12 mouse cellular contexts compared by ENCODE assay signal in genomic region chr11:97816916-97817315, GRCm38 (mm10). TPM values are rescaled to one million over a fixed set of nuclear protein-coding genes. Genes with fewer than 3 reads are reported as not detected.
DNase-seq lines count a peak whose midpoint lies in the region; ATAC-seq lines count a peak whose summit lies in the region.
"Had no signal": no experiment of that assay in that cellular context is flagged by ENCODE, and none has a peak within 500 bp of the region (broad histone marks: within the 10 kb centered on the region; RNA-seq: fewer than 3 reads in every experiment).

No protein-coding gene starts in this region.

- peaks cover 60 to 81% of the 10 kb centered on the region in 2 experiments for H3K4me1 ChIP-seq in heart, embryonic 14.5 days (ENCODE audit: control insufficient read depth in 2 of 2, insufficient read depth in 2 of 2, low read length in 2 of 2)
- H3K4me1 ChIP-seq in midbrain, embryonic 11.5 days (ENCODE audit: control insufficient read depth, insufficient read depth, low read length), result peaks cover 63% of the 10 kb centered on the region
- peaks cover 33% of the 10 kb centered on the region for H3K4me1 ChIP-seq in midbrain, embryonic 16.5 days (ENCODE audit: control insufficient read depth, insufficient read depth, low read length)
- H3K4me1 ChIP-seq in intestine, embryonic 15.5 days (replicated peaks), result peaks cover 75% of the 10 kb centered on the region
- peaks cover 76% of the 10 kb centered on the region for H3K4me1 ChIP-seq in stomach, embryonic 16.5 days (ENCODE audit: control insufficient read depth, insufficient read depth, low read length)

- no peak overlapping the region for H3K4me3 ChIP-seq in heart, embryonic 14.5 days (ENCODE audit: control insufficient read depth in 1 of 2, insufficient read depth in 1 of 2, low read depth in 1 of 2, low read length in 2 of 2)
- H3K4me3 ChIP-seq in midbrain, embryonic 11.5 days (ENCODE audit: low read depth, low read length), result no peak overlapping the region
- H3K4me3 ChIP-seq in midbrain, embryonic 16.5 days (ENCODE audit: low read depth, low read length), result no peak overlapping the region
- no peak overlapping the region for H3K4me3 ChIP-seq in intestine, embryonic 15.5 days (replicated peaks)
- no peak overlapping the region for H3K4me3 ChIP-seq in stomach, embryonic 16.5 days (replicated peaks; ENCODE audit: low read length)

- intact Hi-C loops in heart, postnatal 36 days (cut with DNase I), result no loop called here

- H3K9me3 ChIP-seq in heart, embryonic 14.5 days (ENCODE audit: control insufficient read depth, low read length), result no peaks in the 10 kb centered on the region
- H3K9me3 ChIP-seq in midbrain, embryonic 11.5 days (ENCODE audit: control insufficient read depth, low read length), result no peaks in the 10 kb centered on the region
- H3K9me3 ChIP-seq in midbrain, embryonic 16.5 days (replicated peaks; ENCODE audit: control insufficient read depth, low read length, poor library complexity, severe bottlenecking), result no peaks in the 10 kb centered on the region
- no peaks in the 10 kb centered on the region for H3K9me3 ChIP-seq in intestine, embryonic 15.5 days
- no peaks in the 10 kb centered on the region for H3K9me3 ChIP-seq in stomach, embryonic 16.5 days (replicated peaks; ENCODE audit: control insufficient read depth, low read length)
- H3K9me3 ChIP-seq: G1E had no signal

- peak overlapping the region; percentile 25 to 55 for H3K27ac ChIP-seq in heart, embryonic 14.5 days (replicated peaks in 1 of 2; ENCODE audit: control insufficient read depth in 1 of 2, insufficient read depth in 1 of 2, low read depth in 2 of 2, low read length in 2 of 2)
- H3K27ac ChIP-seq in midbrain, embryonic 11.5 days (ENCODE audit: low read depth, low read length), result no peak overlapping the region
- H3K27ac ChIP-seq in midbrain, embryonic 16.5 days (ENCODE audit: low read length), result no peak overlapping the region
- peak overlapping the region; percentile 65 for H3K27ac ChIP-seq in intestine, embryonic 15.5 days
- peak overlapping the region; percentile 78 for H3K27ac ChIP-seq in stomach, embryonic 16.5 days (ENCODE audit: low read length)
- H3K27ac ChIP-seq: liver, embryonic 14.5 days had no signal

- WGBS in heart, embryonic 14.5 days, result 43% methylated on average over 9 of the region's 9 CpGs
- 59% methylated on average over 9 of the region's 9 CpGs for WGBS in midbrain, embryonic 11.5 days
- WGBS in midbrain, embryonic 16.5 days, result 64% methylated on average over 9 of the region's 9 CpGs
- WGBS in intestine, embryonic 15.5 days, result 43% methylated on average over 9 of the region's 9 CpGs
- WGBS in stomach, embryonic 16.5 days, result 40% methylated on average over 9 of the region's 9 CpGs

- ATAC-seq in heart, embryonic 14.5 days (ENCODE audit: insufficient number of reproducible peaks, insufficient read depth, low FRiP score, low read depth), result no peak
- no peak for ATAC-seq in midbrain, embryonic 11.5 days (ENCODE audit: low FRiP score)
- ATAC-seq in midbrain, embryonic 16.5 days, result no peak
- ATAC-seq in intestine, embryonic 15.5 days, result no peak
- ATAC-seq in stomach, embryonic 16.5 days (ENCODE audit: insufficient read depth, low FRiP score), result no peak

- no peak for DNase-seq in heart, postnatal 36 days
- peak; percentile 79 for DNase-seq in midbrain, embryonic 11.5 days (ENCODE audit: low spot score, missing footprints)
- no peak for DNase-seq in gastrocnemius, postnatal 25 days
- no peak for DNase-seq in cerebellum, adult 8-10 months
- DNase-seq: cerebellum, adult 18-20 months; gastrocnemius, postnatal 10 days had no signal

- no peaks in the 10 kb centered on the region for H3K27me3 ChIP-seq in heart, embryonic 14.5 days (ENCODE audit: control insufficient read depth, insufficient read depth, low read length)
- no peaks in the 10 kb centered on the region for H3K27me3 ChIP-seq in midbrain, embryonic 11.5 days (ENCODE audit: control insufficient read depth, insufficient read depth, low read length)
- no peaks in the 10 kb centered on the region for H3K27me3 ChIP-seq in midbrain, embryonic 16.5 days (ENCODE audit: control insufficient read depth, insufficient read depth, low read depth, low read length)
- no peaks in the 10 kb centered on the region for H3K27me3 ChIP-seq in intestine, embryonic 15.5 days (replicated peaks)
- no peaks in the 10 kb centered on the region for H3K27me3 ChIP-seq in stomach, embryonic 16.5 days (ENCODE audit: control insufficient read depth, insufficient read depth, low read length)

- no peak overlapping the region for H3K9ac ChIP-seq in heart, embryonic 14.5 days (ENCODE audit: low read length)
- no peak overlapping the region for H3K9ac ChIP-seq in midbrain, embryonic 11.5 days (ENCODE audit: low read length)
- no peak overlapping the region for H3K9ac ChIP-seq in midbrain, embryonic 16.5 days (ENCODE audit: low read depth, low read length)
- H3K9ac ChIP-seq in intestine, embryonic 15.5 days, result 0 out of 2 replicates have a peak overlapping the region, but pooled peaks have one; percentile 0
- H3K9ac ChIP-seq in stomach, embryonic 16.5 days (ENCODE audit: low read length), result 0 out of 2 replicates have a peak overlapping the region, but pooled peaks have one; percentile 46

- H3K36me3 ChIP-seq in heart, embryonic 14.5 days (ENCODE audit: control insufficient read depth, insufficient read depth, low read length), result peaks cover 55% of the 10 kb centered on the region
- H3K36me3 ChIP-seq in midbrain, embryonic 11.5 days (ENCODE audit: control insufficient read depth, insufficient read depth, low read length), result no peaks in the 10 kb centered on the region
- peaks cover 17% of the 10 kb centered on the region; the same call in 1 of the 2 replicates for H3K36me3 ChIP-seq in midbrain, embryonic 16.5 days (ENCODE audit: control insufficient read depth, insufficient read depth, low read length)
- H3K36me3 ChIP-seq in intestine, embryonic 15.5 days, result peaks cover 29% of the 10 kb centered on the region; the same call in 1 of the 2 replicates
- H3K36me3 ChIP-seq in stomach, embryonic 16.5 days (ENCODE audit: control insufficient read depth, insufficient read depth, low read length), result no peaks in the 10 kb centered on the region

- no peak overlapping the region for H3K4me2 ChIP-seq in heart, embryonic 14.5 days (ENCODE audit: low read length)
- no peak overlapping the region for H3K4me2 ChIP-seq in midbrain, embryonic 11.5 days
- H3K4me2 ChIP-seq in midbrain, embryonic 16.5 days (ENCODE audit: low read length), result no peak overlapping the region
- H3K4me2 ChIP-seq in intestine, embryonic 15.5 days (replicated peaks), result 0 out of 2 replicates have a peak overlapping the region, but pooled peaks have one; percentile 2
- H3K4me2 ChIP-seq in stomach, embryonic 16.5 days (ENCODE audit: low read depth, low read length), result 0 out of 2 replicates have a peak overlapping the region, but pooled peaks have one; percentile 6

RNA-seq across cellular contexts. Expression of gene Lasp1, which starts 18.1 kb away (rescaled TPM):
- polyA plus RNA-seq in heart, embryonic 14.5 days (2014; fragmentation: Nextera tagmentation; extraction: Ambion mirVana), result 26.5 and 28.1 TPM in 2 replicates
- total RNA-seq in heart, postnatal 36 days (2021), result 10 to 100 TPM; 37.7 to 40.7 TPM
- polyA plus RNA-seq in midbrain, embryonic 11.5 days (2014; fragmentation: Nextera tagmentation; extraction: Ambion mirVana), result 52.6 and 59.2 TPM in 2 replicates
- polyA plus RNA-seq in midbrain, embryonic 16.5 days (2015; fragmentation: Nextera tagmentation; extraction: Ambion mirVana), result 194 and 202 TPM in 2 replicates
- polyA plus RNA-seq in intestine, embryonic 15.5 days (2015; fragmentation: Nextera tagmentation; extraction: Ambion mirVana), result 123 and 126 TPM in 2 replicates
- 130 and 143 TPM in 2 replicates for polyA plus RNA-seq in stomach, embryonic 16.5 days (2015; fragmentation: Nextera tagmentation; extraction: Ambion mirVana)
- total RNA-seq in gastrocnemius, postnatal 25 days (2021), result 10 to 100 TPM; 18.3 to 21.9 TPM

RNA-seq across cellular contexts. Expression of gene B230217C12Rik, which starts 23.7 kb away (rescaled TPM):
- polyA plus RNA-seq in heart, embryonic 14.5 days (2014; fragmentation: Nextera tagmentation; extraction: Ambion mirVana), result 4.2 and 5.5 TPM in 2 replicates
- 1 to 10 TPM in 1 of 2 experiments, under 1 TPM in 1; 1.00 to 1.4 TPM for total RNA-seq in heart, postnatal 36 days (2021)
- 14.7 and 17.3 TPM in 2 replicates for polyA plus RNA-seq in midbrain, embryonic 11.5 days (2014; fragmentation: Nextera tagmentation; extraction: Ambion mirVana)
- 36.7 and 43.8 TPM in 2 replicates for polyA plus RNA-seq in midbrain, embryonic 16.5 days (2015; fragmentation: Nextera tagmentation; extraction: Ambion mirVana)
- 5.2 and 5.3 TPM in 2 replicates for polyA plus RNA-seq in intestine, embryonic 15.5 days (2015; fragmentation: Nextera tagmentation; extraction: Ambion mirVana)
- 3.7 and 3.8 TPM in 2 replicates for polyA plus RNA-seq in stomach, embryonic 16.5 days (2015; fragmentation: Nextera tagmentation; extraction: Ambion mirVana)
- total RNA-seq in gastrocnemius, postnatal 25 days (2021), result under 1 TPM; 0.48 to 0.67 TPM
- polyA plus RNA-seq: G1E had no signal

RNA-seq across cellular contexts. Expression of gene Rpl23, which starts 34.7 kb away (rescaled TPM):
- 499 and 536 TPM in 2 replicates for polyA plus RNA-seq in heart, embryonic 14.5 days (2014; fragmentation: Nextera tagmentation; extraction: Ambion mirVana)
- 100 to 1,000 TPM; 522 TPM for total RNA-seq in heart, postnatal 36 days (2021)
- 441 and 443 TPM in 2 replicates for polyA plus RNA-seq in midbrain, embryonic 11.5 days (2014; fragmentation: Nextera tagmentation; extraction: Ambion mirVana)
- 267 and 286 TPM in 2 replicates for polyA plus RNA-seq in midbrain, embryonic 16.5 days (2015; fragmentation: Nextera tagmentation; extraction: Ambion mirVana)
- 530 and 606 TPM in 2 replicates for polyA plus RNA-seq in intestine, embryonic 15.5 days (2015; fragmentation: Nextera tagmentation; extraction: Ambion mirVana)
- 439 and 586 TPM in 2 replicates for polyA plus RNA-seq in stomach, embryonic 16.5 days (2015; fragmentation: Nextera tagmentation; extraction: Ambion mirVana)
- total RNA-seq in gastrocnemius, postnatal 25 days (2021), result 100 to 1,000 TPM; 379 to 436 TPM

RNA-seq across cellular contexts. Expression of gene 1700001P01Rik, which starts 41.2 kb away (rescaled TPM):
- polyA plus RNA-seq in heart, embryonic 14.5 days (2014; fragmentation: Nextera tagmentation; extraction: Ambion mirVana), result not detected in 2 replicates
- total RNA-seq in heart, postnatal 36 days (2021), result not detected
- 0.47 and 0.78 TPM in 2 replicates for polyA plus RNA-seq in midbrain, embryonic 11.5 days (2014; fragmentation: Nextera tagmentation; extraction: Ambion mirVana)
- polyA plus RNA-seq in midbrain, embryonic 16.5 days (2015; fragmentation: Nextera tagmentation; extraction: Ambion mirVana), result 0.74 TPM in 1 of 2 replicates, not detected in the other
- 0.24 TPM in 1 of 2 replicates, not detected in the other for polyA plus RNA-seq in intestine, embryonic 15.5 days (2015; fragmentation: Nextera tagmentation; extraction: Ambion mirVana)
- polyA plus RNA-seq in stomach, embryonic 16.5 days (2015; fragmentation: Nextera tagmentation; extraction: Ambion mirVana), result not detected in 2 replicates
- total RNA-seq in gastrocnemius, postnatal 25 days (2021), result not detected
- total RNA-seq: gastrocnemius, postnatal 10 days had no signal

RNA-seq across cellular contexts. Expression of gene Cwc25, which starts 50.6 kb away (rescaled TPM):
- polyA plus RNA-seq in heart, embryonic 14.5 days (2014; fragmentation: Nextera tagmentation; extraction: Ambion mirVana), result 9.0 and 9.8 TPM in 2 replicates
- 1 to 10 TPM; 7.5 to 7.9 TPM for total RNA-seq in heart, postnatal 36 days (2021)
- 12.6 and 15.0 TPM in 2 replicates for polyA plus RNA-seq in midbrain, embryonic 11.5 days (2014; fragmentation: Nextera tagmentation; extraction: Ambion mirVana)
- polyA plus RNA-seq in midbrain, embryonic 16.5 days (2015; fragmentation: Nextera tagmentation; extraction: Ambion mirVana), result 15.9 and 17.2 TPM in 2 replicates
- 13.3 and 13.4 TPM in 2 replicates for polyA plus RNA-seq in intestine, embryonic 15.5 days (2015; fragmentation: Nextera tagmentation; extraction: Ambion mirVana)
- 15.0 and 16.3 TPM in 2 replicates for polyA plus RNA-seq in stomach, embryonic 16.5 days (2015; fragmentation: Nextera tagmentation; extraction: Ambion mirVana)
- 1 to 10 TPM; 4.9 to 6.4 TPM for total RNA-seq in gastrocnemius, postnatal 25 days (2021)

Comparison
In these comparisons a context has a peak if more than half of its experiments do, and no peak if none do; other contexts are left out.
1. H3K27ac ChIP-seq: peak in heart, embryonic 14.5 days (2 of 2), intestine, embryonic 15.5 days (single experiment) and stomach, embryonic 16.5 days (single experiment); none in midbrain, embryonic 11.5 days (single experiment) and midbrain, embryonic 16.5 days (single experiment).
2. H3K4me2 ChIP-seq: peak in intestine, embryonic 15.5 days (single experiment) and stomach, embryonic 16.5 days (single experiment); none in heart, embryonic 14.5 days (single experiment), midbrain, embryonic 11.5 days (single experiment) and midbrain, embryonic 16.5 days (single experiment).
3. H3K9ac ChIP-seq: peak in intestine, embryonic 15.5 days (single experiment) and stomach, embryonic 16.5 days (single experiment); none in heart, embryonic 14.5 days (single experiment), midbrain, embryonic 11.5 days (single experiment) and midbrain, embryonic 16.5 days (single experiment).